Mouse (Mus musculus): Measurements from ENCODE around the gene Shd. TPM values are rescaled to one million over a fixed set of nuclear protein-coding genes. Genes with fewer than 3 reads are reported as not detected.

The Shd gene
- total RNA-seq, 2 experiments from 2014 or later = 7.3 to 16.9 TPM

GRCm38 (mm10) chr17:55958584-55958886 is 11.7 kb upstream of the Shd start:
- DNase-seq (ENCODE audit: low spot score in 2 of 2) = no peak

GRCm38 (mm10) chr17:55958918-55959728 is 11.1 kb upstream of the Shd start, which contains the start of gene Yju2:
Gene Yju2, plus strand, starts transcription at chr17:55959099.
- peak; percentile 80 to 86 for DNase-seq (ENCODE audit: low spot score in 2 of 2)

GRCm38 (mm10) chr17:55959946-55960740 is 10.1 kb upstream of the Shd start:
- DNase-seq (ENCODE audit: low spot score in 2 of 2) = no peak

- no peak for DNase-seq (ENCODE audit: low spot score in 2 of 2)
Observed at GRCm38 (mm10) chr17:55960791-55961190, 9.5 kb upstream of the Shd start.

- DNase-seq (ENCODE audit: low spot score in 2 of 2) = no peak
Observed at GRCm38 (mm10) chr17:55961631-55962030, 8.6 kb upstream of the Shd start.

GRCm38 (mm10) chr17:55963171-55963570 is 7.1 kb upstream of the Shd start:
- DNase-seq (ENCODE audit: low spot score in 2 of 2) = peak in 1 of 2 experiments; percentile 2

GRCm38 (mm10) chr17:55964496-55964895 is 5.8 kb upstream of the Shd start:
- DNase-seq (ENCODE audit: low spot score in 2 of 2) = no peak

- DNase-seq (ENCODE audit: low spot score in 2 of 2) = no peak
Observed at GRCm38 (mm10) chr17:55964996-55965395, 5.3 kb upstream of the Shd start.

GRCm38 (mm10) chr17:55967186-55967585 is 3.1 kb upstream of the Shd start:
- no peak for DNase-seq (ENCODE audit: low spot score in 2 of 2)

GRCm38 (mm10) chr17:55968210-55968609 is 2.1 kb upstream of the Shd start:
- DNase-seq (ENCODE audit: low spot score in 2 of 2) = no peak

GRCm38 (mm10) chr17:55969560-55969959 is 707 bp upstream of the Shd start:
- DNase-seq (ENCODE audit: low spot score in 2 of 2) = no peak

GRCm38 (mm10) chr17:55971453-55971852 is 1.2 kb downstream of the Shd start:
- DNase-seq (ENCODE audit: low spot score in 2 of 2) = no peak

- DNase-seq (ENCODE audit: low spot score in 2 of 2) = peak in 1 of 2 experiments; percentile 70
Observed at GRCm38 (mm10) chr17:55976255-55976862, 6.1 kb downstream of the Shd start.

- DNase-seq (ENCODE audit: low spot score in 2 of 2) = no peak
Observed at GRCm38 (mm10) chr17:55977301-55977700, 7.0 kb downstream of the Shd start.

GRCm38 (mm10) chr17:55986030-55986961 is 16.0 kb downstream of the Shd start, which contains the start of gene Fsd1:
Gene Fsd1, plus strand, starts transcription at chr17:55986509.
- DNase-seq (ENCODE audit: low spot score in 2 of 2) = no peak

GRCm38 (mm10) chr17:55990278-55990898 is 20.1 kb downstream of the Shd start:
- no peak for DNase-seq (ENCODE audit: low spot score in 2 of 2)

GRCm38 (mm10) chr17:55996007-55996406 is 25.7 kb downstream of the Shd start:
- no peak for DNase-seq (ENCODE audit: low spot score in 2 of 2)

GRCm38 (mm10) chr17:55999794-56000499 is 29.7 kb downstream of the Shd start:
- no peak for DNase-seq (ENCODE audit: low spot score in 2 of 2)

- no peak for DNase-seq (ENCODE audit: low spot score in 2 of 2)
Observed at GRCm38 (mm10) chr17:56003000-56003399, 32.7 kb downstream of the Shd start.
